Mouse (Mus musculus): ENCODE measurements at regions not wholly inside any gene's neighbourhood (a gene's known extent, or its start where the extent isn't known, plus 50 kb on each side); places are given as distances from the start of the nearest gene placed in this dataset.

GRCm38 (mm10) chr7:136832419-136832818, 62.0 kb upstream of the Mgmt start:
- TF ChIP-seq POLR2A (IDR thresholded peaks at IDR 0.05; ENCODE audit: insufficient read length, low read depth) = no peak
- no peak for TF ChIP-seq MAX (IDR thresholded peaks at IDR 0.05; ENCODE audit: low read depth)
- no peak for TF ChIP-seq CEBPB (IDR thresholded peaks at IDR 0.05; ENCODE audit: insufficient read depth, poor library complexity, severe bottlenecking)
- no peak for TF ChIP-seq MYOD1 (IDR thresholded peaks at IDR 0.05; ENCODE audit: control insufficient read depth in 1 of 3, insufficient read length in 2 of 3, low read depth in 2 of 3)
- no peak for TF ChIP-seq USF1 (IDR thresholded peaks at IDR 0.05; ENCODE audit: low read depth)

Measured in myocyte (in vitro differentiated cells).